Mouse (Mus musculus): ENCODE data around the gene Man2a2. TPM values are rescaled to one million over a fixed set of nuclear protein-coding genes. Genes with fewer than 3 reads are reported as not detected.
"Not testable (repeated sequence)": the region's sequence is repeated elsewhere in the genome, so short reads cannot be mapped to it uniquely, and the experiment has no call there.

The Man2a2 gene
- total and polyA plus RNA-seq, 3 experiments: 55.7 to 75.8 (median 58.7) TPM

DNA sequence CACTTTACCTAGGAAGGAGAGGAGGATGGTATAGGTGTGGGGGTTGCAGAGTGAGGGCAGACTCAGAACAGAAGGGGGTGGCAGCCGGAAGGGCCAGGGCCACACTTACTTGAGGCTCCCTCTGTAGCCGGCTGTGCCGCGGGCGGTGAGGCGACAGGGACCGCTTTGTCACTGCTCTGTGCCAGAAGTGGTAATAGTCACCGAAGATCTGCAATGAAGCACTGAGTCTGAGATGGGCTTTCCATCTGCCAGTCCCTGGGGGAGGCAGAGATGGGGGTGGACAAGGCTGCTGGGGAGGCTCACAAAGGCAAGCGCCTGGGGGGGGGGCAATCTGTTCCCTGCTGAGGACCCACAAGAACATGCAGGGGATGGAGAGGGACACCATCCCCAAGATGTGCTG lies 26.8 kb upstream of the Man2a2 start:
- H3K36me3 ChIP-seq (ENCODE audit: control insufficient read depth, insufficient read depth, low read length): no peaks in the 10 kb centered on the region; the same call in 1 of the 2 replicates
- H3K79me2 ChIP-seq (replicated peaks; ENCODE audit: control insufficient read depth, insufficient read depth, low read length): peaks cover 6% of the 10 kb centered on the region
- no peak overlapping the region for H3K9ac ChIP-seq (ENCODE audit: low read depth, low read length)
- peaks cover 16% of the 10 kb centered on the region for H3K4me1 ChIP-seq (ENCODE audit: control insufficient read depth, insufficient read depth, low read length)
- DNase-seq: no peak
- 91% methylated on average over 9 of the region's 9 CpGs for whole genome bisulfite sequencing
- no peak overlapping the region for H3K27ac ChIP-seq
- intact Hi-C loops (cut with DNase I): loop anchor here (5.0 kb wide), 1 partner anchor 134 kb away; no protein-coding TSS in a partner anchor
- TF ChIP-seq POLR2A (IDR thresholded peaks at IDR 0.05; ENCODE audit: insufficient read depth, low read depth, low read length) (no peak), CTCF (IDR thresholded peaks at IDR 0.05) (no peak), EP300 (IDR thresholded peaks at IDR 0.05; ENCODE audit: insufficient read depth, low read depth, low read length) (no peak)
- H3K27me3 ChIP-seq (ENCODE audit: control insufficient read depth, insufficient read depth, low read length): no peaks in the 10 kb centered on the region
- no peak overlapping the region for H3K4me3 ChIP-seq

GRCm38 (mm10) chr7:80396427-80396826 lies 25.3 kb upstream of the Man2a2 start:
- not testable (repeated sequence) for H3K9ac ChIP-seq (ENCODE audit: low read depth, low read length); DNase-seq; H3K27ac ChIP-seq; H3K36me3 ChIP-seq (ENCODE audit: control insufficient read depth, insufficient read depth, low read length); H3K27me3 ChIP-seq (ENCODE audit: control insufficient read depth, insufficient read depth, low read length); H3K79me2 ChIP-seq (replicated peaks; ENCODE audit: control insufficient read depth, insufficient read depth, low read length); H3K4me3 ChIP-seq
- peak; percentile 59 for TF ChIP-seq CTCF (IDR thresholded peaks at IDR 0.05)
- intact Hi-C loops (cut with DNase I): loop anchor here (5.0 kb wide), 1 partner anchor 136 kb away; no protein-coding TSS in a partner anchor
- WGBS: 73% methylated on average over 4 of the region's 4 CpGs
- peaks cover 16% of the 10 kb centered on the region for H3K4me1 ChIP-seq (ENCODE audit: control insufficient read depth, insufficient read depth, low read length)

DNA sequence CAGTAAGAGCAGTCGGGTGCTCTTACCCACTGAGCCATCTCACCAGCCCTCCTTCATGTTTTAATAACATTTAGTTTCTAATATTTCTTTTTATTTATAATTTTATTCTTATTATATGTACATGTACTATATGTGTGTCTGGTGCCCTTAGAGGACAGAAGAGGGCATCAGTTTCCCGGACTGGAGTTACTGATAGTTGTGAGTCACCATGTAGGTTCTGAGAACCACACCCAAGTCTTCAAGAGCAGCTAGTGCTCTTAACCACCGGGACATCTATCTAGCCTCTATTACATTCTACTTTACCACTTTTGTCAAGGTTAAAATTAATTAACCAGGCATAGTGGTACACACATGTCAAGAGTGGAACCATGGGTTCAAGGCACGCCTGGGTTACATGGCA lies 23.4 kb upstream of the Man2a2 start:
- no peaks in the 10 kb centered on the region for H3K36me3 ChIP-seq (ENCODE audit: control insufficient read depth, insufficient read depth, low read length)
- 77% methylated on average over 4 of the region's 4 CpGs for WGBS

DNA sequence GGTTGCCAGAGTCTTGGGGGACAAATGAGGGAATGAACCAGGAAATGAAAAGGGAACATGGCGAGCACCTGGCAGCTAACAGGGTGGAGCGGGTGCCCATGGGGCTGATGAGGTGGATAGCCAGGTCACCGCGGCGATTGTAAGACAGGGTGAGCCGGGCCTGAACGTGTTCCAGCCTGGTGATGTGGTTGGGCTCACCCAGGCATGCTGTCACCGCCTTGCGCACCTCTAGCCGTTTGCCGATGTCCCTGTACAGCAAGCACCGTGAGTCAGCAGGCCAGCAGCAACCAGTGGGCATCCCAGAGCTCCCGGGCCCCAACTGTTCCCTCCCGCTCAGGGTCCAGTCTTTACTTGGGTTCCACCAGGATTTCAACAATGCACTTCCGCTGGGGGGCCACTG lies 20.9 kb upstream of the Man2a2 start:
- no peak overlapping the region for H3K4me3 ChIP-seq
- no peak for DNase-seq
- H3K4me1 ChIP-seq (ENCODE audit: control insufficient read depth, insufficient read depth, low read length): no peaks in the 10 kb centered on the region; the same call in 1 of the 2 replicates
- H3K36me3 ChIP-seq (ENCODE audit: control insufficient read depth, insufficient read depth, low read length): no peaks in the 10 kb centered on the region
- no peaks in the 10 kb centered on the region for H3K79me2 ChIP-seq (replicated peaks; ENCODE audit: control insufficient read depth, insufficient read depth, low read length)
- no peak for TF ChIP-seq EP300 (IDR thresholded peaks at IDR 0.05; ENCODE audit: insufficient read depth, low read depth, low read length)
- no peak for TF ChIP-seq CTCF (IDR thresholded peaks at IDR 0.05)
- no peak for TF ChIP-seq POLR2A (IDR thresholded peaks at IDR 0.05; ENCODE audit: insufficient read depth, low read depth, low read length)
- 89% methylated on average over 15 of the region's 15 CpGs for WGBS
- no peak overlapping the region for H3K9ac ChIP-seq (ENCODE audit: low read depth, low read length)
- H3K27me3 ChIP-seq (ENCODE audit: control insufficient read depth, insufficient read depth, low read length): no peaks in the 10 kb centered on the region
- H3K27ac ChIP-seq: no peak overlapping the region
- intact Hi-C loops (cut with DNase I): no loop called here

More for the DNA sequence above, 23.4 kb upstream of the Man2a2 start:
- no peak for TF ChIP-seq POLR2A (IDR thresholded peaks at IDR 0.05; ENCODE audit: insufficient read depth, low read depth, low read length)
- H3K9ac ChIP-seq (ENCODE audit: low read depth, low read length): no peak overlapping the region
- H3K27ac ChIP-seq: no peak overlapping the region
- no peaks in the 10 kb centered on the region for H3K27me3 ChIP-seq (ENCODE audit: control insufficient read depth, insufficient read depth, low read length)
- H3K4me3 ChIP-seq: no peak overlapping the region
- H3K79me2 ChIP-seq (replicated peaks; ENCODE audit: control insufficient read depth, insufficient read depth, low read length): peaks cover 4% of the 10 kb centered on the region
- H3K4me1 ChIP-seq (ENCODE audit: control insufficient read depth, insufficient read depth, low read length): peaks cover 4% of the 10 kb centered on the region; the same call in 1 of the 2 replicates
- intact Hi-C loops (cut with DNase I): no loop called here
- no peak for DNase-seq

GRCm38 (mm10) chr7:80387633-80388543 lies 16.7 kb upstream of the Man2a2 start, which contains the start of gene Fes:
Fes (minus strand) TSS chr7:80387946.
- H3K79me2 ChIP-seq (replicated peaks; ENCODE audit: control insufficient read depth, insufficient read depth, low read length): no peaks in the 10 kb centered on the region
- 16% methylated on average over 33 of the region's 33 CpGs for WGBS
- no peaks in the 10 kb centered on the region for H3K36me3 ChIP-seq (ENCODE audit: control insufficient read depth, insufficient read depth, low read length)
- intact Hi-C loops (cut with DNase I): loop anchor here (1.0 to 5.0 kb wide), 3 partner anchors 15 to 301 kb away; partner anchors contain the start of genes Blm and Crtc3
- H3K4me1 ChIP-seq (ENCODE audit: control insufficient read depth, insufficient read depth, low read length): peaks cover 2% of the 10 kb centered on the region
- peak; percentile 82 to 88 for DNase-seq
- peak within 1 kb of the TSS; percentile 67 for H3K4me3 ChIP-seq
- peak within 1 kb of the TSS; percentile 92 for H3K27ac ChIP-seq
- no peaks in the 10 kb centered on the region for H3K27me3 ChIP-seq (ENCODE audit: control insufficient read depth, insufficient read depth, low read length)
- H3K9ac ChIP-seq (ENCODE audit: low read depth, low read length): peak within 1 kb of the TSS; percentile 75
- TF ChIP-seq POLR2A (IDR thresholded peaks at IDR 0.05; ENCODE audit: insufficient read depth, low read depth, low read length) (peak; percentile 76), EP300 (IDR thresholded peaks at IDR 0.05; ENCODE audit: insufficient read depth, low read depth, low read length) (no peak)

- H3K27ac ChIP-seq: peak overlapping the region; percentile 92
- H3K79me2 ChIP-seq (replicated peaks; ENCODE audit: control insufficient read depth, insufficient read depth, low read length): no peaks in the 10 kb centered on the region
- TF ChIP-seq POLR2A (IDR thresholded peaks at IDR 0.05; ENCODE audit: insufficient read depth, low read depth, low read length) (no peak; the same call in 1 of the 2 replicates), CTCF (IDR thresholded peaks at IDR 0.05) (no peak), EP300 (IDR thresholded peaks at IDR 0.05; ENCODE audit: insufficient read depth, low read depth, low read length) (no peak)
- no peaks in the 10 kb centered on the region for H3K36me3 ChIP-seq (ENCODE audit: control insufficient read depth, insufficient read depth, low read length)
- peak; percentile 55 to 67 for DNase-seq
- peaks cover 2% of the 10 kb centered on the region for H3K4me1 ChIP-seq (ENCODE audit: control insufficient read depth, insufficient read depth, low read length)
- peak overlapping the region; percentile 67 for H3K4me3 ChIP-seq
- H3K27me3 ChIP-seq (ENCODE audit: control insufficient read depth, insufficient read depth, low read length): no peaks in the 10 kb centered on the region
- peak overlapping the region; percentile 75 for H3K9ac ChIP-seq (ENCODE audit: low read depth, low read length)
- WGBS: 26% methylated on average over 17 of the region's 17 CpGs
- intact Hi-C loops (cut with DNase I): loop anchor here (2.0 to 5.0 kb wide), 2 partner anchors 150 to 302 kb away; partner anchors contain the start of genes Blm and Crtc3
Measured at GRCm38 (mm10) chr7:80387033-80387632, 16.0 kb upstream of the Man2a2 start.
